Mouse (Mus musculus): ENCODE measurements around the gene Gse1. TPM values are rescaled to one million over a fixed set of nuclear protein-coding genes. Genes with fewer than 3 reads are reported as not detected.
A peak's percentile ranks its signal among the peaks of the same experiment; 100 is the strongest.

Gse1 gene
- polyA plus RNA-seq, 1 experiment from 2014 or later: 24.0 TPM

- H3K9ac ChIP-seq: peak overlapping the region; percentile 57
- WGBS: 7% methylated on average over 33 of the region's 33 CpGs
- H3K36me3 ChIP-seq (ENCODE audit: poor library complexity, severe bottlenecking): no peaks in the 10 kb centered on the region
- no peaks in the 10 kb centered on the region for H3K27me3 ChIP-seq
- 0 out of 2 replicates have a peak overlapping the region, but pooled peaks have one; percentile 6 for H3K4me3 ChIP-seq
- peaks cover 98% of the 10 kb centered on the region for H3K4me1 ChIP-seq
- peak; percentile 82 for ATAC-seq
- H3K9me3 ChIP-seq (replicated peaks): no peaks in the 10 kb centered on the region
- H3K4me2 ChIP-seq: peak overlapping the region; percentile 39
- peak overlapping the region; percentile 99 for H3K27ac ChIP-seq
Measured at GRCm38 (mm10) chr8:120416522-120417394, 188.5 kb downstream of the Gse1 start.

GRCm38 (mm10) chr8:120418188-120418587 is 189.9 kb downstream of the Gse1 start:
- Histone ChIP-seq H3K4me2 (no peak overlapping the region), H3K4me1 (peaks cover 98% of the 10 kb centered on the region), H3K4me3 (no peak overlapping the region), H3K9me3 (replicated peaks) (no peaks in the 10 kb centered on the region), H3K9ac (0 out of 2 replicates have a peak overlapping the region, but pooled peaks have one; percentile 23), H3K36me3 (ENCODE audit: poor library complexity, severe bottlenecking) (no peaks in the 10 kb centered on the region), H3K27me3 (no peaks in the 10 kb centered on the region), H3K27ac (peak overlapping the region; percentile 99; the same call in 1 of the 2 replicates)
- 61% methylated on average over 5 of the region's 5 CpGs for WGBS
- no peak for ATAC-seq

GRCm38 (mm10) chr8:120419675-120420074 is 191.4 kb downstream of the Gse1 start:
- Histone ChIP-seq H3K9me3 (replicated peaks) (no peaks in the 10 kb centered on the region), H3K27ac (no peak overlapping the region), H3K27me3 (no peaks in the 10 kb centered on the region), H3K4me3 (no peak overlapping the region), H3K36me3 (ENCODE audit: poor library complexity, severe bottlenecking) (no peaks in the 10 kb centered on the region), H3K4me1 (peaks cover 98% of the 10 kb centered on the region), H3K4me2 (no peak overlapping the region), H3K9ac (no peak overlapping the region)
- ATAC-seq: no peak
- WGBS: 80% methylated on average over 9 of the region's 9 CpGs

- 80% methylated on average over 5 of the region's 5 CpGs for WGBS
Measured at GRCm38 (mm10) chr8:120420226-120420625, 192.0 kb downstream of the Gse1 start.

GRCm38 (mm10) chr8:120421638-120422037 is 193.4 kb downstream of the Gse1 start:
- H3K27ac ChIP-seq: peak overlapping the region; percentile 72
- H3K9ac ChIP-seq: 0 out of 2 replicates have a peak overlapping the region, but pooled peaks have one; percentile 30
- ATAC-seq: no peak

More at GRCm38 (mm10) chr8:120420226-120420625, 192.0 kb downstream of the Gse1 start:
- no peaks in the 10 kb centered on the region for H3K36me3 ChIP-seq (ENCODE audit: poor library complexity, severe bottlenecking)
- no peak overlapping the region for H3K4me3 ChIP-seq
- no peak overlapping the region for H3K4me2 ChIP-seq
- H3K9ac ChIP-seq: no peak overlapping the region
- no peaks in the 10 kb centered on the region for H3K27me3 ChIP-seq
- H3K4me1 ChIP-seq: peaks cover 98% of the 10 kb centered on the region
- no peak overlapping the region for H3K27ac ChIP-seq
- H3K9me3 ChIP-seq (replicated peaks): no peaks in the 10 kb centered on the region
- no peak for ATAC-seq

GRCm38 (mm10) chr8:120422236-120422635 is 194.0 kb downstream of the Gse1 start:
- Histone ChIP-seq H3K27ac (0 out of 2 replicates have a peak overlapping the region, but pooled peaks have one; percentile 72), H3K4me2 (no peak overlapping the region), H3K4me3 (no peak overlapping the region), H3K4me1 (peaks cover 98% of the 10 kb centered on the region), H3K9ac (no peak overlapping the region), H3K27me3 (no peaks in the 10 kb centered on the region), H3K9me3 (replicated peaks) (no peaks in the 10 kb centered on the region), H3K36me3 (ENCODE audit: poor library complexity, severe bottlenecking) (no peaks in the 10 kb centered on the region)
- WGBS: 86% methylated on average over 8 of the region's 8 CpGs
- no peak for ATAC-seq

More at GRCm38 (mm10) chr8:120421638-120422037, 193.4 kb downstream of the Gse1 start:
- Histone ChIP-seq H3K9me3 (replicated peaks) (no peaks in the 10 kb centered on the region), H3K4me3 (no peak overlapping the region), H3K4me2 (no peak overlapping the region), H3K27me3 (no peaks in the 10 kb centered on the region), H3K4me1 (peaks cover 98% of the 10 kb centered on the region), H3K36me3 (ENCODE audit: poor library complexity, severe bottlenecking) (no peaks in the 10 kb centered on the region)
- 12% methylated on average over 9 of the region's 9 CpGs for WGBS

GRCm38 (mm10) chr8:120423576-120423975 is 195.3 kb downstream of the Gse1 start:
- Histone ChIP-seq H3K4me3 (no peak overlapping the region), H3K27ac (peak overlapping the region; percentile 99), H3K9me3 (replicated peaks) (no peaks in the 10 kb centered on the region), H3K27me3 (no peaks in the 10 kb centered on the region), H3K4me1 (peaks cover 98% of the 10 kb centered on the region), H3K4me2 (no peak overlapping the region), H3K9ac (peak overlapping the region; percentile 53), H3K36me3 (ENCODE audit: poor library complexity, severe bottlenecking) (no peaks in the 10 kb centered on the region)
- 30% methylated on average over 7 of the region's 7 CpGs for WGBS
- no peak for ATAC-seq

GRCm38 (mm10) chr8:120424829-120425198 is 196.6 kb downstream of the Gse1 start:
- peak overlapping the region; percentile 45 for H3K4me2 ChIP-seq
- WGBS: 9% methylated on average over 4 of the region's 4 CpGs
- ATAC-seq: peak; percentile 1; the same call in 1 of the 2 replicates

GRCm38 (mm10) chr8:120425199-120425941 is 197.1 kb downstream of the Gse1 start:
- no peaks in the 10 kb centered on the region for H3K9me3 ChIP-seq (replicated peaks)
- peak overlapping the region; percentile 53 for H3K9ac ChIP-seq
- WGBS: under 1% methylated on average over 8 of the region's 8 CpGs
- no peak overlapping the region for H3K4me3 ChIP-seq
- peak overlapping the region; percentile 45 for H3K4me2 ChIP-seq
- no peaks in the 10 kb centered on the region for H3K36me3 ChIP-seq (ENCODE audit: poor library complexity, severe bottlenecking)
- H3K27me3 ChIP-seq: no peaks in the 10 kb centered on the region
- ATAC-seq: peak; percentile 92
- peak overlapping the region; percentile 99 for H3K27ac ChIP-seq
- peaks cover 88% of the 10 kb centered on the region for H3K4me1 ChIP-seq

More at GRCm38 (mm10) chr8:120424829-120425198, 196.6 kb downstream of the Gse1 start:
- Histone ChIP-seq H3K9ac (peak overlapping the region; percentile 53), H3K36me3 (ENCODE audit: poor library complexity, severe bottlenecking) (no peaks in the 10 kb centered on the region), H3K27ac (peak overlapping the region; percentile 99), H3K4me3 (no peak overlapping the region), H3K27me3 (no peaks in the 10 kb centered on the region), H3K4me1 (peaks cover 93% of the 10 kb centered on the region), H3K9me3 (replicated peaks) (no peaks in the 10 kb centered on the region)

- peak overlapping the region; percentile 99 for H3K27ac ChIP-seq
- H3K9ac ChIP-seq: peak overlapping the region; percentile 45; the same call in 1 of the 2 replicates
- 19% methylated on average over 1 of the region's 1 CpGs for WGBS
- H3K36me3 ChIP-seq (ENCODE audit: poor library complexity, severe bottlenecking): no peaks in the 10 kb centered on the region
- H3K9me3 ChIP-seq (replicated peaks): no peaks in the 10 kb centered on the region
- H3K4me2 ChIP-seq: peak overlapping the region; percentile 28
- peaks cover 87% of the 10 kb centered on the region for H3K4me1 ChIP-seq
- ATAC-seq: no peak
- no peak overlapping the region for H3K4me3 ChIP-seq
- H3K27me3 ChIP-seq: no peaks in the 10 kb centered on the region
Measured at GRCm38 (mm10) chr8:120426105-120426504, 197.8 kb downstream of the Gse1 start.

GRCm38 (mm10) chr8:120426622-120427385 is 198.5 kb downstream of the Gse1 start:
- peak overlapping the region; percentile 45 for H3K9ac ChIP-seq
- H3K36me3 ChIP-seq (ENCODE audit: poor library complexity, severe bottlenecking): no peaks in the 10 kb centered on the region
- WGBS: 13% methylated on average over 20 of the region's 20 CpGs

More at GRCm38 (mm10) chr8:120426622-120427385, 198.5 kb downstream of the Gse1 start:
- Histone ChIP-seq H3K4me1 (peaks cover 82% of the 10 kb centered on the region), H3K27me3 (no peaks in the 10 kb centered on the region), H3K9me3 (replicated peaks) (no peaks in the 10 kb centered on the region), H3K27ac (peak overlapping the region; percentile 99), H3K4me2 (no peak overlapping the region), H3K4me3 (no peak overlapping the region)
- no peak for ATAC-seq
